Mouse (Mus musculus): ENCODE measurements around the gene Cmtm7.
A peak's percentile ranks its signal among the peaks of the same experiment; 100 is the strongest.

The Cmtm7 gene

DNA sequence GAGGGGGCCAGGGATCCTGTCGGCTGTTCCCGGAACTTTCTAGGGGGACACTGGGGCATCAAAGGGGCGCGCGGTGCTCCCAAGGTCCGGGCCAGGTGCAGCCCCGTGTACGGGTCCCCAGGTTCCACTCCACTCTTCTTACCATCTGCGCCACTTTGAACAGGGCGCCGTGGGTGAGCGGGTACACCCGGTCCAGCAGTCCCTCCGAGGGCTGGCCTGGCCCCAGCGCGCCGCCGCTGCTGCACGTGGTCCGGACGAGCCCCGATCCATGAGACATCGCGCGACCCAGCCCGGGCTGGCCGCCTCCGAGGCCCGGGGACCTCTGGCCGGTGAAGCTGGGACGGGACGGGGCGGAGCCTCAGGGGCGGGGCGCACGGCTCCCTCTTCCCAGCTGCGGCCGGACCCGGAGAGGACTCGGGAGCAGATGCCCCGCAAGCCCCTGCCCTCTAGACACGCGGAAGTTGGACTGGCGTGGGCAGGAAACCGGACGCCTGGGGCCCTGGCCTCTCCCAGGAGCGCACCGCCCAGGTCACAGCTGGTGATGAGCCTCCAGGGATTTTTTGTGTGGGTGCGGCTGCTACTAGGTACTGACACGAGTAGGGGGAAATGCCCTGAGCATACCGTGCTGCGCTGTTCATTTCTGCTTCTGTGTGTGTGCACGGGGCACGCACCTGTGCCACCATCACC, at the start of gene Cmtm7:
Gene Cmtm7, minus strand, starts transcription at position 331 of the 687 bp plus-strand sequence.
- no peak for DNase-seq (ENCODE audit: low read depth)

DNA sequence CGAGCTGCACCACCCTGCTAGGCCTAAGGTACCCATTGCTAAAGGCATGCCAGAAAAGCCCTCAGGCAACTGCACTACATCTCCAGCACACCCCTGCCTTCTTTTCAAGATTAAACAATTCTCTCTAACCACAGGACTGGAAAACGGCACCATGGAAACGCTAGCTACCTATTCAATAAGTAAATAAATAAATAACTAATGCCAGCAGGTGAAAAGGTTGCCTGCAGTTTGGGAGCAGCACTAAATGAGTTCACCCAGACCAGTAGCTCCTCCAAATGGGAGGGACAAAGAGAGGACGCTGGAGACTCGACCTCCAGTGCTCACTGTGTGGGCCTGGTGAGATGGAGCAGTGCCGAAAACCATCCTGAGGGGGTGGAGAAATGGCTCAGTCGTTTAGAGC, 48.7 kb upstream of the Cmtm7 start:
- no peak for DNase-seq (ENCODE audit: low read depth)

DNA sequence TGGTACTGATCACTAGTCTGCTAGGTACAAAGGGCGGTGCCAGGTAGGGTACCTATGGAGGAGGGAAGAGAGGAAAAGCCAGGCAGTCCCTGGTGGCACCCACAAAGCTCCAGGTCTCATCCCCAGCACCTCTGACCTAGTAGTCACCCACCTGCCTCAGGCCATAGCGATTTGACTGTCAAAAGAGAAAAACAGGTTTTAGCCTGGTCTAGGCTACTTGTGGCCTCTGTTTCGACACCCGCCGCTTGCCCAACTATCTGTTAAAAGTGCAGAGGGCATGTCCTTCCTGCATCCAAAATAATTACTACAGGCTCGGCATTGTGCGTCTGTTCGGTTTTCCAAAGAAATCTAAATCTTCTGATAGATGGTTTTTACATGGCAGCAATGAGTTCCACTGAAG, 48.0 kb upstream of the Cmtm7 start:
- no peak for DNase-seq (ENCODE audit: low read depth)

DNA sequence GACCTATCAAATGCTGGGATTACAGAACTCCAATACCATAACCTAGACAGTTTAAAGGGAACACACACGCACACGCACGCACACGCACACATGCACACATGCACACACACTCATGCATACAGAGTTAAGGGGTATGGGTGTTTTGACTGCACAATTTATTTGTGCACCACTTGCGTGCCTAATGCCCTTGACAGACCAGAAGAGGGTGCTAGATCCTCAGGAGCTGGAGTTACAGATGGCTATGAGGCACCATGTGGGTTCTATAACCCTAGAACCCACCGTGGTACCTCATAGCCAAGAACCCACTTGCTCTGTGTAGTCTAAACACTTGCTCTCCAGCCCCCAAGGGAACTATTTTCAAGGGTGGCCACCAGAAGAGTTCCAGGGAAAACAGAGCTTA, 46.7 kb upstream of the Cmtm7 start:
- no peak for DNase-seq (ENCODE audit: low read depth)

DNA sequence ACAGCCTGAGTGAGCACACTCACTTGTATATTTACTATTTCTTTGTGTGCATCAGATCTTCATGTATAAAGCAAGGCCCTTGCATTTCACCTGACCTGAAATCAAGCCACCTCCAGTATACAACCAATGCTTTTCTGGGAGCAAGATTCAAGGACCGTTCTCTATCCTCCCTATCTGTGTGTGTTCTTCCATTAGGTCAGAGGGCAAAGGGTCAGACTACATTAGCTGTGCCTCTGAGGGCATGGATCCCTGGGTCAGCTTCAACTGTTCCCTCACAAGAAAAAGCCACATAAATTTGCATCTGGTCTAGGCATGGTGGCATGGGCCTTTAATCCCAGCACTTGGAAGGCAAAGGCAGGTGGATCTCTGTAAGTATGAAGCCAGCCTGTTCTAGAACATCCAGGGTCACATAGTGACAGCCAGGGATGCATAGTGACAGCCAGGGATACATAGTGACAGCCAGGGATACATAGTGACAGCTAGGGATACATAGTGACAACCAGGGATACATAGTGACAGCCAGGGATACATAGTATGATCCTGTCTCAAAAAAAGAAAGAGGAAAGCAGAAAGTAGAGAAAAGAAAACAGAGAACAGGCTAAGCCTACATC, 45.7 kb upstream of the Cmtm7 start:
- DNase-seq (ENCODE audit: low read depth), result no peak

DNA sequence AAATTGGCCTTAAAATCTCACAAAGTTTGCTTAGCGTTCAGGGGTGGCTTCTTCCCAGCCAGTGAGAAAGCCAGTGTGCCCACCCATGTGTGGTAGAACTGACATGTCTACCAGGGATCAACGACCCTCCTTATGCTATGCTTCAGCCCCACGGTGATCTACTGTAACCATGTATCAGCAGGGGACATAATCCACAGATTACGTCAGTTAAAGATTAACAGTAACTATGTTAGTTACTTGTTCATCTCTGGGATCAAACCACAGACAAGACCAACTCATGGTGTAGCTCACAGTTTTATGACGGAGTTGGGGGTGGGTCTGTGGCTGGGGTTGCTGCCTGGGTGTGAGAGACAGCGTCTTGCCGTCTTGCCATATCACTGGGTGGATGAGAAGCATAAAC, 42.5 kb upstream of the Cmtm7 start:
- DNase-seq (ENCODE audit: low read depth), result no peak

DNA sequence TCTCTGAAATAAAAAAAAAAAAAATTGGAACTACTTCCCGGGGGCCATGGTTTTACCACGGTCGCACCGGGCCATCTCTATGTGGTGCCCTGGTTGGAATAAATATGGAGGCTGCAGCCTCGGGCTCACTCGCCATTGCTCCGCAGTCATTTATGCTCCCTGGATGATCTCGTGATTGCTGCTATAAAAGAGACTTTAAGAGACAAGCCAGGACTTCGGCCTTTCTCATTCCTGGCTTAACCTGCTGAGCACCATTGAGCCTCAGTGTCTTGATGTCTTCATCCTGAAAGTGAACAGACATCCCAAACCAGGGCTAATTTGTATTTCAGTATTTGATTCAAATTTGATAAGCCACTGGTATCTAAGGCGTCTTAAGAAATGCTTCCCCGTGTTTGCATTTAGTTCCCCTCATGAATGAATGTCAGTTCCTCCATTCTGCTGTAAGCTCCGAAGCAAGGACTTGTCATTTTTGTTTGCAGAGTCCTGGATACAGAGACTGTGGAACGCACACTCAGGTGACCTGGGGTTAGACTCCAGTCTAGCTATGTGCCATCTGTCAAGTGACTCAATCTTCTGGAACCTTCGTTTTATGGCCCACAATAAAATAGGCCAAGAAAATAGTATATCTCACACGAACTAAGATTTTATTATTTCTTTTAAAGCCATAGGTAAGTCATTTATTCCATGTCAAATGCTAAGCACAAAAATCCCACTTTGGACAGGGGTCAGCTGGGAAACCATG, 40.1 kb upstream of the Cmtm7 start:
- DNase-seq (ENCODE audit: low read depth), result no peak

DNA sequence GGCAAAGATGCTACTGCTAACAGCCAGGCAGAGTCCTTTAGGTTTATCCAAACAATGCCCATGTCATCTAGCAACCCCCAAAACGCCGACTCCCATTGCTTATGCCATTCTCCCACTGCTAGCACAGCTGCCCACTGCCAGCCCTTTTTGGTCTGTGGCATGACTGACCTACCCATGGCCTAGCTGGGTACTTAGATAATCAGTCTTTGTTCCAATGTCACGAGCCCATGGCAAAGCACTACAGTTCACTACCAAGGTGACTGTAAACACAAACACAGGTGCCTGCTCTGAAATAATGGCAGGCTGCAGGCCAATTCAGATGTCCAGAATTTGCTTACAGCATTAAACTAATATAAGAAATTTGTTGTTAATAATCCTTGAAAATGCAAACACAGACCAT, 37.3 kb upstream of the Cmtm7 start:
- no peak for DNase-seq (ENCODE audit: low read depth)

DNA sequence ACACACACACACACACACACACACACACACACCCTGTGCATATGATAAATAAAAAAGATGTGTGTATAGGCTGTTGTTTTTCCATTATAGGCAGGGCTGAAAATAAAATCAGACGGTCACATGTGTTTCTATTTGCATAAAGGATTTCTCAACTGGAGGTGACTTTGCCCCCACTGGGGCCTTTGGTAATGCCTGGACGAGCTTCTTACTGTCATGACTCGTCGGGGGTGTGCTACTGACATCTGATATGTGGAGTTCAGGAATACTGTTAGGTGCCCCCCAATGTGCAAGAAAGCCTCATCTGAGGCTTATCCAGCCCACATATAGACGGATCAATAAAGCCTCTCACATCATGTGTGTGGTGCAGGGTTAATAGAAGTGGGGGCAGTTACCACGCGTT, 35.4 kb upstream of the Cmtm7 start:
- no peak for DNase-seq (ENCODE audit: low read depth)

DNA sequence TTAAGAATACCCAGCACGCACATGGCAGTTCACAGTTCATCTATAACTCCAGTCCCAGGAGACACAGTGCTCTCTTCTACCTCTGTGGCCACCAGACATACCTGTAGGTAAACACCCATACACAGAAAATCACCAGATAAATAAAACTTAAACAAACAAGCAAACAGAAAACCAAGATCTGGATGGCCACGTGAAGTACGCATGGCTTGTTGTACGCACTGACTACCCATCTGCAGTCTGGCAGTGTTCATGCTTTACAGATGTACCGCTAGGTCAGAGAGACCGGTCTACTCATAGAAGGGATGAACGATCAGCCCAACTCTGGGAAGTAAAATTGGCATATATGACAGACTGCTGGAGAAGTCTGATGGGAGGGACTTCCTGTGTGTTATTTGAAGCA, 34.5 kb upstream of the Cmtm7 start:
- no peak for DNase-seq (ENCODE audit: low read depth)

DNA sequence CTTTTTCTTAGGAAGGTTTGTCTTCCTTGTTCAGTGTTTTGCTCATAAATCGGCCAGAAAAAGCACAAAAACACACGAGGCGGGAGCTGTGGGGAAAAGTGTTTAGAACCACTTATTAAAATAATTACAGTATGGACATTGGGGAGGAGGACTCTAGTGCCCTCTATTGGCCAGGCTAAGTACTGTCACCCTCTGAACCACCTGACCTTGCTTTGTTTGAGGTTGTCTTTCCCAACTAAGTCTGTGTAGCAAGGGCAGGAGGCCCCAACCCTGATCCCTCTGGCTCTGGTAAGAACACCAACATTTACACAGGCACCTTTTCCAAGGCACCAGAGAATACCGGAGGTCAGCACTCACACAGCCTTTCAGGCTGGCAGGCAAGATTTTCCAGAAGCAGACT, 33.7 kb upstream of the Cmtm7 start:
- peak; percentile 51 for DNase-seq (ENCODE audit: low read depth)

DNA sequence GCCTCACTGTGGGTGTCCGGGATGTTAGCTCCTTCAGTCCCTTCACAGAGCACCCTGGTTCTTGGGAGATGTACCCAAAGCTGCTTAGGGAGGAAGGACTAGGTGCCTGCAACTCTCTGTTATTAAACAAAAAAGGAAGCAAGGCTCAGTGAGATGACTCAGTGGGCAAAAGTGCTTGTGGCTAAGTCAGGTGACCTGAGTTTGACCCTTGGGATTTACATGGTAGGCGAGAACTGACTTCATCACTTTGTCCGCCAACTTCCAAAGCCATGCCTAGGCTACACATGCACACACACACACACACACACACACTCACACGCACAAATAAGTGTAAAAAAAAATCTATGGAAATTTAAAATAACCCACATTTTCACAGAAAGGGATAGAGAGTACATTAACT, 30.3 kb upstream of the Cmtm7 start:
- DNase-seq (ENCODE audit: low read depth), result peak; percentile 37

DNA sequence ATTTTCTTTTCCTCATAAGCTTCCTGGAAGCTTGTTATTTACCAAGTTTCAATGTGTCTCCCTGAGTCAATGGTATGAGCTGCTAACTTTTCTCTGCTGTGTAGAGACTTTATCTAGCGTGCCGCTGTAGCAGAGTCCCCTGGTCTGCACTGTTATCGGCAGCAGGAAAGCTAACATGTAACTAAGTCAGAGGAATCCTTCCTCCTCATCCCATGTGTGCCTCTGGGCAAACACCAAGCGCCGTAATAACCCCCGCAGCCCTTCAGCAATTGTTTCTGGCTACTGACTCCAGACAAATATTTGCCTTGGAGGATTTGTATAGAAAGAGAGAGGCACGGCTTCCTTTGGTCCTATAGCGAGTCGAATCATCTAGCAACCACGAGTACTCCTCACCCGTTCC, 29.2 kb upstream of the Cmtm7 start:
- DNase-seq (ENCODE audit: low read depth), result no peak

DNA sequence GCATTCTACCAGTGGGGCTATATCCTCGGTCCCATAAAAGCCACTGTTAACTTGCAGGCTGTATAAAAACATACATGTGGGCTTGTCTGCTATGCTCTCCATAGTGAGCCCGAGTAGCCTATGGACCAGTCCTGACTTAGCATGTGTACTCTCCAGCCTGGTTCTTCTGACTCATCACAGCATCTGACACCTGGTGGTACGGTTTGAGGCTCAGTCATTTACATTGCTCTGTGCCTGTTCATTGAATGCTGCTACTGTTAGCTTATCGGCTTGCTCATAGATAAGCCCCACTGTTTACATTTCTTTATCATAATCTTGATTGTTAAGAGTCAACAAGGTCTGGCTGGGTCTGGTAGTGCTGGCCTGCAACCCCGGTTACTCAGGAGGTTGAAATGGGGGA, 27.0 kb upstream of the Cmtm7 start:
- DNase-seq (ENCODE audit: low read depth), result no peak

DNA sequence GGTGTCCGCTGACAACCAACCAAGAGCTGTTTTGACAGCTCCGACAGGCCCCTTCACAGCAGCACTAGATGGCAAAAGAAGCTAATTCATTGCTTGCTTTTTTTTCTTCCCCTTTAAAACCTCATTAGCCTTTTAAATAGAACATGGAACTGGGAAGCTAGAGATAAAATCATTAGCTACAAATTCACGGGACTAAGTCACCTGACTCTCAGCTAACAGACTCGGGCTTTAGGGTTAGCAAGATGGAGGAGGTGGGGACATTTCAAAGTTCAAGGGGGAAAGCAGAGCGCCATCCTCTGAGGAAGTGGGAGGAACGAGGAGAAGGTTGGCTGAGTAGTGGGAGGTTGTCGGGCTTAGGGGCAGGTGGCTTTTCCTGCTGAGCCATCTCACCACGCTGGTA, 25.6 kb upstream of the Cmtm7 start:
- DNase-seq (ENCODE audit: low read depth), result no peak

DNA sequence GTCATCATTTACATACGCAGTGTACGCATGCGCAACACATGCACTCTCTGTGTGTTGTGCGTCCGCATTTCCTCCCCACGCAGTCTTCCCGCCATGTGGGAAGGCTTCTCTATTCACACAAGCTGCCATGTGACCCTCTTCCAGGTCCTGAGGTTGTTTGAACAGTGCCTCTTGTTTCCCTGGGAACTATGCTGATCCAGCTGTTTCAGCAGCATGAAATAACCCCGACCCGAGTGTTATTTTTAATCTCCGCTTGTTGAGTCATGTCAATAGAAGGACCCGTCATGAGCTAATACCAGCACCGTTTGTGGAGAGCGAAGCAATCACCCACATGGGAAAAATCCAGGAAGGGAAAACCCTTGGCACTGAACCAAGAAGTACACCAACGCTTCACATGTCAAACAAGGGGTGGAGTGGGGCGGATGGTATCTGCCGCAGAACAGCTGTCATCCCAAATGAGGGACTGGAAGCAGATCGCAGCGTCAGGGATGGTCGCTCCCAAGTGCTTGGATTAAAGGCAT, 23.6 kb upstream of the Cmtm7 start:
- DNase-seq (ENCODE audit: low read depth), result peak; percentile 73

DNA sequence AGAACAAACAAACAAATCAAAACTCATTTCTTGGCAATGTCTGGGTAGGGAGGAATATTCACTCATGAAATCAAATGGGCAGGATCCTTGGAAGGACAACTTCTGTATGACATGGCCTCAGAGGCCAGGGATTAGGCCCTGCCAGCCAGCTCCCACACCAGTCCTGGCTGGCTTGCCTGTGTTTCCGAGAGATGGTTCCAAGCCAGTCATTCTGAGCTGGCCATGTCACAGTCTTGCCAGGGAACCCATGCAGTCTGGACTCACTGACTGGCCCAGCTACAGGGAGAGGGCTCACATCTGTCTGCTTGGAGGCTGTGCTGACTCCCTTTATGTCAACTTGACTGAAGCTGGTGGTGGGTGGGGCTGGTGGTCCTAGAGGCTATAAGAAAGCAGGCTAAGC, 20.5 kb upstream of the Cmtm7 start:
- DNase-seq (ENCODE audit: low read depth), result no peak

DNA sequence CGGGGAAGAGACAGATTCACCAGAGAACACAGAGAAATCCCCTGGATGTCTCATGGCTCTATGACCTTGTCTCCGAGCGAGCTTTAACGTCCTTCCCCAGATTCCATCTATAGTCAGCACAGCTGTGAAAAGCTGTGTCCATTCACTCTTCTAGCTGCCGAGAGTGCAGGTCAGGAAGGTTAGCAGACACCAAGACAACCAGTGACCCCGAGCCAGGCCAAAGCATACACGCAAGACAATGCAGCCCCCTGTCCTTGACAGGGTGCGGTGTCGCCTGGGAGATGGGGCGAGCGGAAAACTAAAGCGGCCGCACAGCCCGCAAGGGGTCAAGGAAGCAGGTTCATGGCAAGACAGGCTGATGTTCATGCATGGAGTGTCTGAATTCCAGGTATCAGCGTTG, 19.6 kb upstream of the Cmtm7 start:
- no peak for DNase-seq (ENCODE audit: low read depth)

DNA sequence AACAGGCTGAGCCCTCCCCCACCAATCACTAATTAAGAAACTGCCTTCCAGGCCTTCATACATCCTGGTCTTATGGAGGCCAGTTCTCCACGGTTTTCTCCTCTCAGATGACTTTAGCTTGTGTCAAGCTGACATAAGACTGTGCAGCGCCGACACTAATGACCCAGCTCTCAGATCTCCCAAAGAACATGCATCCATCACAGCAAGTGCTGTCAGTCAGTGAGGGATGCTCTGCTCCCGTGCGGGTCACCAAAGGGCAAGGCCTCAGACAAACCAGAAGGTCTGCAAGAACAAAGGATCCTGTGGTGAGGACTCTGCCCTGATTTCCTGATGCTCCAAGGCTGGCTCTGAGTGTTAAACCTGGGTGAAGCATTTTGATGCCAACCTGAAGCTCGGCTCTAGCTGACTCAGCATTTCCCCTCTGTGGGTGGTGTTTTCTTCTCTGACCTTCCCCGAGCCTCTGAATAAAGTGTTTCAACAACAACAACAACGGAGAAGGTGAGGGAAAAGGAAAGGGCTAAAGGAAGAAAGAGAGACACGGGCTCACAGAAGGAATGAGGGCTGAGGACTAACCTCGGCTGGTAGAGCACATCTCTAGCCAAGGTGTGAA, 17.9 kb upstream of the Cmtm7 start:
- DNase-seq (ENCODE audit: low read depth), result no peak

DNA sequence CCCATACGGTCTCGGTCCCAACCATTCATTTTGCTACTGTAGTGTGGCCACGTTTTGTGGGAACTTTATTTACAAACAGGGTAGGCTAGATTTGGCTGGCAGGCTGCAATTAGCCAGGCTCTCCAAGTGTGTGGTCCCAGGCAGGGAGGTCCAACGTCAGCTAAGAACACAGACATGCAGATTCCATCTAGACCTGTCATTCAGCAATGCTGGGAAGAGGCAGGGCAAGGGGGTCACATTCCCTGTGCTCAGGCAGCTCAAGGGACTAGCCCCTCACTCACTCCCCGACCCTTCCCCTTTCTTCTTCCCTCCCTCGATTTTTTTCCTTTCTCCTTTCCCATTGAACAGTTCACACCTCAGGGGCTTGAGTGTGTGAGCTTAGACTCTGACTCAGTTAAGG, 17.2 kb upstream of the Cmtm7 start:
- no peak for DNase-seq (ENCODE audit: low read depth)

DNA sequence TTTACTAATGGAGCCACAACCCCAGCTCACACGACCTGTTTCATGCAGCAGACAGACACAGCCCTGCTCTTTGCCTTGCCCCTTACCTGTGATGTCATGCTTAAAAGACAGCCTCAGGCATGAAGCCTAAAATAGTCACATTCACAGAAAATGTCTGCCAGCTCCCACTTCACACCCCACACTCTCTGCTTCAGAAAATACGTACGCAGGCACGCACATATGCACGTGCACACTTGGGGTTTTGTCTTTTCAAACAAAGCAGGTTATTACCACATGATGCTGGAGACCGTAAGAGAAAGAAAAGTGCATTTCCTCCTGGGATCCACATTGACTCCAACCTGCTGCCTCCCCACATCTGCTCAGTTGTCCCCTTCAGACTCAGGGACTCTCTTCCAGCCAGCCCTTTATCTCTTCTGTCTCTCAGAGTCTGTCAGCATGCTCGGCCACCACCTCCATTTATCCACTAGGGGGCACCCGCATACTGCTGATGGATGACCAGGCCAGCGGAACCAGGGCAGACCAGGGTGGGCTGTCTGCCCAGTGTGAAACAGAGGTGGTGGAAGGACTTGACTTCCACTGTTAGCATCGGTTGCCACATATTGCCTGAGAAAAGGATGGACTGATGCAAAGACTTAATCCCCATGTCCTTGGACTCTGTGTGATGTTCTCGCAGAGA, 15.8 kb upstream of the Cmtm7 start:
- DNase-seq (ENCODE audit: low read depth), result no peak

DNA sequence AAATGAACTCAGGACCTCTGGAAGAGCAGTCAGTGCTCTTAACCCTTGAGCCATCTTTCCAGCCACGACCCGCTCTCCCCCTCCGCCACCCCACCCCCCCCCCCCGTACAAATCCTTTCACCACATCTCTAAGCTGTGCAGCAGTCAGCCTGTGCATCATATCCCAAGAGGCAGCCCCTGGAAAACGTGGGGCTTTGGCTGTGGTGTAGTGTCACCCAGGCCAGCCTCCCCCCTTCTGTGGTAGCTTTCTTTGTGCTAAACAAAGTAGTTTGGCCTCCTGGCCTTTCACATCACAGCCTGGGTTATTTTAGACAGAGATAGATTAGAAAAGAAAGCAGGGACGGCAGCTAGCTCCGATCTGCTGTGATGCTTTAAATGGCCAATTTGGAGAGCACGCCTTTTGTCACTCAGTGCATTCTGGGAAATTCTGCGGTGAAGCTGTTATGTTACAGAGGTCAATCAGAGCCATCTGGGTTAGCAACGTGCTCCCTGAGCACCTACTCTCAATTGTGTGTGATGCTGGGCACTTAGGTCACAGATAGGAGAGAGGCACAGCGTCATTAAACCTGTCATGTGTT, 14.9 kb upstream of the Cmtm7 start:
- DNase-seq (ENCODE audit: low read depth), result no peak
